Mouse (Mus musculus) layer of hippocampus, adult 9-10 months (tissue): ENCODE measurements around the gene Ppm1m.

Experiments
- DNase-seq: peaks from one replicate; pipeline ENCODE4 v3.0.0; 2022; ENCODE audit warnings: low spot score

Ppm1m gene

DNA sequence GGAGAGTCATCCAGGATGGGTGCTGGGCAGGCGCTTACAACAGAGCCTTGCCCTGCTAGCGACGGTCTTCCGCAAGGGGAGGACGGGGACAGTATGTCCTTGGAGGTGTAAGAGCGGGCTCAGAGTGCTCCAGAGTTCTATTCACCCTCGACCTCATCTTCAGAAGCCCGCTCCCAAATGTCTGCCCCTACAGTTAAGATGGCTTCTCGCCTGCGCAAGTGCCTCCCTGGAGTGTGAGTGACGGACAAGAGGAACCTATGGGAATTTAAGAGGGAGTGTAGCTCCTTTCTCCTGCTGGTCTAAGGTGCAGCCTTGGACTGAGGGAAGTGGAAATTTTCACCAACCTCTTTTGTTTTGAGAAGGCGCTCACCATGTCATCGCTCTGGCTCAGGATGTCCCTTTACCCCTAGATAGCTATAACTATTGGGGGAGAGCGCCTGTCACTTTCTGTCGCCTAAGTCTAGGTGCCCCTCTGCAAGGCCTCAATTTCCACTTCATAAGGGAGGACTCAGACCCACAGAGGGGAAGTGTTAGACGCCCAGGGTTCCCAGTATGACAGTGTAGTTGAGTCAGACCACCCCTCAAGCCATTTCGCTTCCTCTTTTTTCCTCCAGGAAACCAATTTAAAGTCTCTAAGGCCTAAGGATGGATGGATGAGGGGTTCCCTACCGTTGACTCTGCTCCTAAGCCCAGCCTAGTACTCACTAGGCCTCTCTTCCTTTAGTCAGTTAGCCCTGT, at the start of gene Ppm1m:
Gene Ppm1m, minus strand, starts transcription at position 212 of the 738 bp plus-strand sequence.
- no peak for DNase-seq

- DNase-seq: no peak
Measured at GRCm38 (mm10) chr9:106242813-106243488, 43.4 kb upstream of the Ppm1m start.

- DNase-seq: no peak
Measured at GRCm38 (mm10) chr9:106241541-106242164, 42.1 kb upstream of the Ppm1m start.

- no peak for DNase-seq
Measured at GRCm38 (mm10) chr9:106237878-106238277, 38.3 kb upstream of the Ppm1m start.

DNA sequence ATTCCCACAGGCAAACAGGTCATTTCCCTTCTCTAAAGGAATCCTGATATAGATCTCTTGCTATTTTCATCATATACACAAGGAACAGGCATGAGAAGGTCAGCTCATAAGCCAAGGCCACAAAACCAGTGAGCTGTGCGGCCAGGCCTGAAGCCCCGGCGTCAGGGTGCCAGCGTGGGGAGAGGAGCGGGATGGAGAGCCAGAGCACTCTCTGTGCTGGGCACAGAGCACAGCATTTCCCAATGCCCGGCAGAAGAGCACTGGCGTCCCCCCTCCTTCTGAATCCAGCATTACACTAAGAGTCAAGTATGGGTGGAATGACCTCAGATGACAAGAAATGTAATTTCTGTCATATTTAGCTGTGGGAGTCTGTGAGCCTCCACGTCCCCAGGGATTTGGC, 37.9 kb upstream of the Ppm1m start:
- DNase-seq: no peak

DNA sequence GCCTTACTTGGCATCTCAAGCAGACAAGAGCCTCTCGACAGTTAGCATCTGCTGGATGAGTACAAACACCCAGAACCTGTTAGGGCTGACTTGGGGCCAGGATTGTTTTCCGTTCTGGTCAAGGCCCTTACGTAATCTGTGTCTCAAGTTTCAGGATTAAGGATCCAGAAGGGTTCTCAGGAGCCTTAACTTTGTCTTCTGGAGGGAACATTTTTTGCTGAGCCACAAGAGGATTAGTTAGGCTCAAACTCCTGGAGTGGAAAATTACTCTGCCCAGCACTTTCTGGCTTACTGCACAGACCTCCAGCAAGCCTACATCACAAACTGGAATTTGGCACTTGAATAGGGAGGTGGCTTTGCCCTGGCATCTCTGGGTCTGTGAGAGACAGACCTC, 37.3 kb upstream of the Ppm1m start:
- DNase-seq: no peak

DNA sequence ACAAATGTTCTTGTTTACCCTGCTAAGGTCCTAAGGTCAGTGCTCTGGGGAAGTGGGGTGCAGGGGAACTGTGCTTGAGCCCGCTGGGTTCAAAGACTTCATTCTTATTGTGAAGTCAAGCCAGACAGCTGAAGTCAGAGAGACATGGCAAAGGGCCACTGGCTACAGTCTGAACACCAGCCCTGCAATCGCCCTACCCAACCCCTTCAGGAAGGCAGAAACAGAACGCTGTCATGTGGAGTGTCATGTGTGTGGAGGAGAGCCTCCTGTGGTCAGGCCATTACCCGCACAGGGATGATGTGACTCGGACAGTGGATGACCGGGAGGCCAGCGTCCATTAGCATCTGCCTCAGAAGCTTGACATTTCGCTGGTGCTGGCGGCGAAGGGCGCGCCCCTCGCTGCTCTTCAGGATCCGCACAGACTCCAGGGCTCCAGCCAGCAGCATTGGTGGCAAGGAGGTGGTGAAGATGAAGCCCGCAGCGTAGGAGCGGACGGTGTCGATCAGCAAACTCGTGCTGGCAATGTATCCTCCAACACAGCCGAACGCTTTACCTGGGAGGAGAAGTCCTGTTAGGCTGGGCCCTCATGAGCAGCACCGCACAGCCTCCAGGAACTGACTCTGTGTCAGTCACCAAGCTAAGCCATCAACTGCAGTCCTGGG, 36.7 kb upstream of the Ppm1m start:
- DNase-seq: no peak

- no peak for DNase-seq
Measured at GRCm38 (mm10) chr9:106235194-106235830, 35.8 kb upstream of the Ppm1m start.

- no peak for DNase-seq
Measured at GRCm38 (mm10) chr9:106233953-106234352, 34.4 kb upstream of the Ppm1m start.

GRCm38 (mm10) chr9:106232956-106233355, 33.4 kb upstream of the Ppm1m start:
- DNase-seq: no peak

GRCm38 (mm10) chr9:106231816-106232215, 32.3 kb upstream of the Ppm1m start:
- no peak for DNase-seq

GRCm38 (mm10) chr9:106231220-106231619, 31.7 kb upstream of the Ppm1m start:
- DNase-seq: no peak

GRCm38 (mm10) chr9:106230734-106231106, 31.2 kb upstream of the Ppm1m start:
- no peak for DNase-seq

DNA sequence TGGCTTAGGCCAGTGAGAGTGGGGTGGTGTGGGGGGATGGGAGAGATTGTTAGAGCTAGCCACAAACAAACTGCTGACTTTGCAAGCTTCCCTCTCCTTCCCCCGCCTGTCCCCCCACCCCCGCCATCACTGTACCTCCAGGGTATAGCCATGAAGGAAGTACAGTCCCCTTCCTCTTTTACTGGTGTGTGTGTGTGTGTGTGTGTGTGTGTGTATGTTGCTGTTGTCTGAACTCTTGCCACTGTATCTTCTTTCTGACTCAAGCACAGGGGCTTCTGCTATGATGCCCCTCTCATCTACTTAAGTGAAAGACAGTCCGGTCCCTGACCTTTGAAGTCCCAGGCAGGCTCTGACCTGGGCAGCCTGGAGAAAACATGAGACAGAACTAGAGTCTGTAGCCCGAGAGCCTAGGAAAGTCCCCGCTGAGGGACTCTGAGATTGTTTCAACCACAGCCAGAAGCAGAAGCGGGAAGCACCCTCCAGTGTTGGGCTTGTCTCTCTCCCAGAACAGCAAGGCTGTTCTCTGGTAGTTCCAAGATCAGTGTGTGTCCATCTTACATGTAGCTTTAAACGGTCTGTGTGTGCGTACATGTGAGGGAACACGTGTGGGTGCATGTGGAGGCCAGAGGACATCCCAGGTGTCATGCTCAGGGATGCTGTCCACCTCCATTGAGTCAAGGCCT, 30.6 kb upstream of the Ppm1m start:
- no peak for DNase-seq

DNA sequence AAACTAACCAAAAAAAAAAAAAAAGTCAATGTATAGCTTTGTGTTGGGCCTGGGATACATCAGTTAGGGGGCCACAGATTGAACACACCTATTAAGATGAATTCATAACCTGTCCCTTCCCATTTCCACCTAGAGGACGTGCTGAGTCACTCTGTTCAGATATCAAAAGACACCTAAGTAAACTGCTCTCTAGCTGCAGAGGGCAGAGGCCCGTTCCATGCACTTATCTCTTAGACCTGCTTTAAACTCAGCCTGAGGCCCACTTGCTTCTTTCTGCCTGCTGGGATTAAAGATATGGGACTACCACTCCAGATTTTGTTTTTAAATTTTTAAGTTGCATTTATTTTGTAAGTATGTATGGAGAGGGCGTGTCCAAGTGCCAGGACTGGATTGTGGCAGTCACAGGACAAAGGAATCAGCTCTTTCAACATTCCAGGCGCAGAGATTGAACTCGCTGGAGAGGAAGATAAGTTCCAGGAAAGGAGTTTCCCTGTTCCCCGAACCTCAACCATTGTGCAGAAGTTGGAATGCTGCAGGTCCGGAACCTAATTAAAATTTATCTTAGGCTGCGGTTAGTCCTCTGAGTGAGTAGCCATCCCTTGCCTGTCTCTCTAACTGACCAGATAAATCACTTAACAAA, 28.4 kb upstream of the Ppm1m start:
- DNase-seq: no peak

- DNase-seq: no peak
Measured at GRCm38 (mm10) chr9:106226151-106226682, 26.7 kb upstream of the Ppm1m start.

DNA sequence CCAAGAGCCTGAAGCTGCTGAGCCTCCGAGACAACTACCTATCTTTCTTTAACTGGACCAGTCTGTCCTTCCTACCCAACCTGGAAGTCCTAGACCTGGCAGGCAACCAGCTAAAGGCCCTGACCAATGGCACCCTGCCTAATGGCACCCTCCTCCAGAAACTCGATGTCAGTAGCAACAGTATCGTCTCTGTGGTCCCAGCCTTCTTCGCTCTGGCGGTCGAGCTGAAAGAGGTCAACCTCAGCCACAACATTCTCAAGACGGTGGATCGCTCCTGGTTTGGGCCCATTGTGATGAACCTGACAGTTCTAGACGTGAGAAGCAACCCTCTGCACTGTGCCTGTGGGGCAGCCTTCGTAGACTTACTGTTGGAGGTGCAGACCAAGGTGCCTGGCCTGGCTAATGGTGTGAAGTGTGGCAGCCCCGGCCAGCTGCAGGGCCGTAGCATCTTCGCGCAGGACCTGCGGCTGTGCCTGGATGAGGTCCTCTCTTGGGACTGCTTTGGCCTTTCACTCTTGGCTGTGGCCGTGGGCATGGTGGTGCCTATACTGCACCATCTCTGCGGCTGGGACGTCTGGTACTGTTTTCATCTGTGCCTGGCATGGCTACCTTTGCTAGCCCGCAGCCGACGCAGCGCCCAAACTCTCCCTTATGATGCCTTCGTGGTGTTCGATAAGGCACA, 26.1 kb upstream of the Ppm1m start:
- no peak for DNase-seq

- no peak for DNase-seq
Measured at GRCm38 (mm10) chr9:106222994-106223393, 23.4 kb upstream of the Ppm1m start.

- no peak for DNase-seq
Measured at GRCm38 (mm10) chr9:106222261-106222851, 22.8 kb upstream of the Ppm1m start, which contains the start of gene Tlr9. TSS of gene Tlr9 (plus strand) at chr9:106222598.
